Mouse (Mus musculus) inflammation-experienced regulatory T-cells, adult 16 weeks (primary cell): Measurements from ENCODE around the gene Lmntd2. TPM values are rescaled to one million over a fixed set of nuclear protein-coding genes. Genes with fewer than 3 reads are reported as not detected.

Experiments
- polyA plus RNA-seq: library from polyadenylated mRNA; unstranded; fragments of 100-300 nt; shearing (Covaris generic); gene quantifications from one replicate; pipeline ENCODE4 v1.2.1, GENCODE M21; 2017

Gene Lmntd2
- 15.4 TPM for polyA plus RNA-seq

DNA sequence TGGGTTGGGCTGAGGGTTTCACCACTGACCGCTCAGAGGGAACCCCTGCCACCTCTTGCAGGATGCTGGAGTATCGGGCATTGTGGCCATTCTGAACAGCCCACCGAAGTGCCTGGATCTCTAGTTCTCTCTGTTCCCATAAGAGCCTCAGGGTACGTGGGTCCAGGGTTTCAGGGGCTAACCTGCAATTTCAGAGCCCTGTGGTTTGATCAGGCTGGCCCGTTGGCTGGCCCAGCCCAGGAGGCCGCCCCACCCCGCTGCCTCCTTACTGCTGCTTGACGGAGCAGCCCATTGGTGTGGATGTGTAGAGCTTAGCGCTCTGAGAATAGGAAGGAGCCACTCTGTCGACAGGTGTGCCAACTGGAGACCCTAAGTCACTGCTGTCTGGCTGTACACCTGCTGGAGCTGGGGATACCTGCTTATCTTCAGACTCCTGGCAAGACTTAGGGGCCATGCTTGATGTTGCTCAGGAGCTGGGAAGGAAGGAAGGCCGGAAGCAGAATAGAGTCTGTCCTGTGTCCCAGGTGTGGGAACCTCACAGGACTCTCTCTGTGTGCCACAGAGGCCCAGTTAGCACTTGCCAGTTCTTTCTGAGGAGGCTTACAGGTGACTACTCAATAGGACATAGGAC is at the start of gene Lmntd2:
Lmntd2 (minus strand) TSS at position 476 of the 631 bp plus-strand sequence.

DNA sequence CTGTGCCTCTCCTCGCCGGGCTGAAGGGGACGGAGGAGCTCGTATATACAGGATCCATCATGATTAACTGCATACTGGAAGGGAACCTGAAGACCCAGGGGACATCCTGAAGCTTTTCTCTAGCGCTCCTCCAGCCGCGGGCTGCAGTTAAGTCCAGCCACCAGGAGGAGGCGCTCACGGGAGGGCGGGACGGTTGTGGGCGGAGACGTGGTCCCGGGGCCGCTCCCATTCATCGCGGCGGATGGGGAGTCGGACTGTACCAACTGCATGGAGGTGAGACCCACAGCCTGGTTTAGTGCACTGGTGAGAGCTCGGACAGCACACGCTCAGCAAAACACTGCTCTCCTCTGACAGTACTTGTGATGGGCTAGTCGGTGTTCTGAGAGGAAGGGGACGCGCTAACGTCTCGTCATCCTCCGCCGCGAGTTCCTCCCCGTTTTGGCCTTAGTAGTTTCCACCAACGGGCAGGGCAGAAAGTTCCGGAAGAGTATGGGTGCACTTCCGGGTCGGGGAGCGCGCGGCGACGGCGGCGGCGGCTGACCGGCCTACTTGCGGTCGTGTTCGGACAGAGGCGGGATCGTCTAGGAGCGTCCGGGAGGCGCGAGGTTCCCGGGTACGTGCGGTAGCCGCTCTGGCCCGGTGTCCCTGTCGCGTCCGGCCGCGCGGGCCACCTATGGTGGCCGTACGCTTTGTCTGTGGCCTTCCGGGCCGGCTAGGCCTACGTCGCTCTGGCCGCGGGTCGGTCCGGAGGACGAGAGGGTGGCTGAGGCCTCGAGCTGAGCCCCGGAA is 14.6 kb upstream of the Lmntd2 start, which contains the start of gene Phrf1:
Phrf1 (plus strand) TSS at position 506 of the 789 bp plus-strand sequence.

GRCm38 (mm10) chr7:141215101-141215879 is 1.4 kb upstream of the Lmntd2 start, which contains the start of gene Rassf7:
Gene Rassf7 (plus strand): TSS chr7:141215860.

DNA sequence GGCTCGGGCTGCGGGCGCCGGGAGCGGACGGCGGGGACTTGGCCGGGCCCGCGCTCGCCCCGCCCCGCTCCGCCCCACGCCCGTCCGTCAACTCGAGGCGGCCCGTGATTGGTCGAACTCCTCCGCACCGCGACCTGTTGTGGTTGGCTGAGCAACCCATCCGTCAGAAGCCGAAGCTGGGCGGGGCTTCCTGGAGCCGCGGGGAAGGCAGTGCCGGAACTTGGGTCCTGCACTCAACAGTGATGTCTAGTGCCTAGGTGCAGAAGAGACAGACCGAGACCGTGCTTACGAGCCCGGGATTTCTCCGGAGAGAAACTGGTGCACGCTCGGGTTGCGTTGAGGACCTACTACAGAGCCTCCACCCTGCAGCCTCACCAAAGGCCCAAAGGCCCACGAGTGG is 19.9 kb downstream of the Lmntd2 start, which contains the start of the genes Hras and Lrrc56:
Hras (minus strand) TSS at position 58 of the 400 bp plus-strand sequence.
Lrrc56 (plus strand) TSS at position 210 of the 400 bp plus-strand sequence.

DNA sequence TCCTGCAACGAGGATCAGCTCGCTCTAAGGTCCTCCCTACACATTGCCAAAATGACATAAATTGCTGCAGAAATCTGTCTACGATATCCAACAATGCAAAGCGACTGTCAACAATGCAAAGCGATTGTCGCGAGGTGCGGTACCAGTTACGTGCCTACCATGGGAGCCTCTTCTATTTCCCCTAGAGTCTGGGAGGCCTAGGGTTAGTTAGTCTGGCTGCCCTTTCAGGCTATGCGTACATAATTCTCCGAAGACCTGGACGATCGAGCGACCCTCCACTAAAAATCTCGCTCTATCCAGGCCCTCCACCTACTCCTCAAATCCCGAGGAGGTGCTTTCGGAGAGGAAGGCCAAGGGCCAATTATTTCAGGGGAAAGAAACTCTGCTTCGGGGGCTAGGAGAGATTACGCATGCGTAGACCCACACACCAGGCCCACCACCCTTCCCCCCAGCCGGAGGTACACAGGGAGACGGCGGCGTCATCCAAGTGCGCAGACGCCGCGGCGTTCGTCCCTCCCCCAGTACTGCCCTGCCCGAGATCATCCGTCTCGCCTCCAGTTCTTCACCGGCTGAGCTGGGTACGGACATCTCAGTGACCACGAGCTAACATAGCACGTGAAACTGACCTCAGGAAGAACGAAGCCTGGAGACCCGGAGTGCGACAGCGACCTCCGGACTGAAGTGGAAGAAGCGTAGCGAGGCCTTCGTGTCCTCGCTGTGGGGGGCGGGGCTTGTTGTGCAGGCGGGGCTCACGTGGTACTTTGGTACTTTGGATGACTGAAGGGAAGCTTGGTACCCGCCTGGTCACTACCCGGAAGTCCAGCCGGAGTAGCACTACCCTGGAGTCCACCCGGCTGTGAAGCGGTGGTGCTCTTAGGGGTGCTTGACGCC is 41.5 kb downstream of the Lmntd2 start, which contains the start of gene Rnh1:
Rnh1 (minus strand) TSS at position 742 of the 891 bp plus-strand sequence.

Other genes with a start within 250 kb of the Lmntd2 start
- 0.77 TPM for gene Ifitm1, start 246.9 kb downstream of the Lmntd2 start, polyA plus RNA-seq
- gene Ifitm3, start 203.3 kb downstream of the Lmntd2 start, polyA plus RNA-seq = 6.3 TPM
- not detected for gene Ifitm6, start 196.2 kb downstream of the Lmntd2 start, polyA plus RNA-seq
- gene Gm17387, start 184.9 kb downstream of the Lmntd2 start, polyA plus RNA-seq = not detected
- 21.9 TPM for gene B4galnt4, start 153.0 kb downstream of the Lmntd2 start, polyA plus RNA-seq
- gene Pkp3, start 135.9 kb downstream of the Lmntd2 start, polyA plus RNA-seq = 422 TPM
- gene Sigirr, start 113.5 kb downstream of the Lmntd2 start, polyA plus RNA-seq = 261 TPM
- 0.24 TPM for gene Ano9, start 96.3 kb downstream of the Lmntd2 start, polyA plus RNA-seq
- 19.3 TPM for gene Ptdss2, start 91.7 kb downstream of the Lmntd2 start, polyA plus RNA-seq
- 165 TPM for gene Rnh1, start 41.2 kb downstream of the Lmntd2 start, polyA plus RNA-seq
- 3.5 TPM for gene Hras, start 20.1 kb downstream of the Lmntd2 start, polyA plus RNA-seq
- gene Lrrc56, start 19.9 kb downstream of the Lmntd2 start, polyA plus RNA-seq = 3.5 TPM
- gene Rassf7, start 1.8 kb upstream of the Lmntd2 start, polyA plus RNA-seq = 24.4 TPM
- gene Phrf1, start 14.7 kb upstream of the Lmntd2 start, polyA plus RNA-seq = 133 TPM
- gene Irf7, start 52.4 kb upstream of the Lmntd2 start, polyA plus RNA-seq = 111 TPM
- gene Cdhr5, start 62.7 kb upstream of the Lmntd2 start, polyA plus RNA-seq = not detected
- not detected for gene Sct, start 65.1 kb upstream of the Lmntd2 start, polyA plus RNA-seq
- gene Drd4, start 77.9 kb upstream of the Lmntd2 start, polyA plus RNA-seq = not detected
- 15.6 TPM for gene Deaf1, start 113.6 kb upstream of the Lmntd2 start, polyA plus RNA-seq
- gene Tmem80, start 113.7 kb upstream of the Lmntd2 start, polyA plus RNA-seq = 41.9 TPM
- gene Eps8l2, start 124.8 kb upstream of the Lmntd2 start, polyA plus RNA-seq = not detected
- 342 TPM for gene Taldo1, start 178.1 kb upstream of the Lmntd2 start, polyA plus RNA-seq
- 85.0 TPM for gene Gatd1, start 200.1 kb upstream of the Lmntd2 start, polyA plus RNA-seq
- 0.56 TPM for gene Cend1, start 215.4 kb upstream of the Lmntd2 start, polyA plus RNA-seq
- 82.4 TPM for gene Slc25a22, start 223.8 kb upstream of the Lmntd2 start, polyA plus RNA-seq
- 14.5 TPM for gene Pidd1, start 229.9 kb upstream of the Lmntd2 start, polyA plus RNA-seq
- gene Rplp2, start 233.3 kb upstream of the Lmntd2 start, polyA plus RNA-seq = 1,588 TPM
- 99.5 TPM for gene Pnpla2, start 241.1 kb upstream of the Lmntd2 start, polyA plus RNA-seq
- gene Cracr2b, start 247.0 kb upstream of the Lmntd2 start, polyA plus RNA-seq = not detected